Mouse (Mus musculus) heart, adult 2 months (tissue): Measurements from ENCODE around the gene Caly. TPM values are rescaled to one million over a fixed set of nuclear protein-coding genes. Genes with fewer than 3 reads are reported as not detected.

Source experiments
- DNase-seq, 2 experiments: peaks; one replicate each; pipeline ENCODE4 v3.0.0; 2021
- H3K27ac ChIP-seq: fragments of 200-600 bp; 2 replicates; pipeline ENCODE4 v1.8.1; 2022
- H3K27me3 ChIP-seq: fragments of 200-500 bp; 2 replicates; pipeline ENCODE4 v1.6.1; 2012; ENCODE audit warnings: mild to moderate bottlenecking, low read length, inconsistent platforms, mixed read lengths; ENCODE audit not compliant: control insufficient read depth, insufficient read depth
- H3K36me3 ChIP-seq: fragments of 200-500 bp; 2 replicates; pipeline ENCODE4 v1.6.1; 2012; ENCODE audit warnings: low read length, inconsistent platforms; ENCODE audit not compliant: control insufficient read depth, insufficient read depth
- H3K4me1 ChIP-seq: fragments of 200-500 bp; 2 replicates; pipeline ENCODE4 v1.6.1; 2011; ENCODE audit warnings: low read length; ENCODE audit not compliant: control insufficient read depth, insufficient read depth
- H3K4me3 ChIP-seq: fragments of 200-600 bp; 2 replicates; pipeline ENCODE4 v1.8.1; 2022
- H3K79me2 ChIP-seq: fragments of 200-500 bp; replicated peaks from 2 replicates; pipeline ENCODE4 v1.6.1; 2012; ENCODE audit warnings: mild to moderate bottlenecking, inconsistent platforms, low read length, moderate library complexity, mixed read lengths; ENCODE audit not compliant: control insufficient read depth, insufficient read depth
- H3K9ac ChIP-seq: fragments of 200-500 bp; 2 replicates; pipeline ENCODE4 v1.6.1; 2012; ENCODE audit warnings: low read depth, mild to moderate bottlenecking, control low read depth, inconsistent platforms, low read length, mixed read lengths
- CTCF ChIP-seq: fragments of 200-600 bp; IDR thresholded peaks from 2 replicates; pipeline ENCODE4 v1.8.1; 2022; ENCODE audit warnings: antibody characterized with exemption, mild to moderate bottlenecking, moderate library complexity
- EP300 ChIP-seq: fragments of 200-500 bp; IDR thresholded peaks from 2 replicates; pipeline ENCODE4 v1.6.1; 2011; ENCODE audit warnings: low read depth, low read length, control low read depth; ENCODE audit not compliant: insufficient read depth
- POLR2A ChIP-seq: fragments of 200-500 bp; IDR thresholded peaks from 2 replicates; pipeline ENCODE4 v1.6.1; 2011; ENCODE audit warnings: mild to moderate bottlenecking, low read depth, low read length, control low read depth; ENCODE audit not compliant: insufficient read depth
- WGBS: fragments of 180-500 bp; shearing (Covaris S2); methylation state at CpG from one replicate; pipeline ENCODE4 v1.1.7; 2018; 5-methylcytosine and 5-hydroxymethylcytosine counted together
- intact Hi-C: fragments of 180-260 bp; cut with DNase I; formaldehyde crosslinking; loops from one replicate; pipeline ENCODE4 v1.15.1; 2025
- polyA plus RNA-seq: library from polyadenylated mRNA; depleted of rRNA; stranded (reverse); fragments of >200 nt; gene quantifications from 2 replicates; pipeline ENCODE4 v1.2.3, GENCODE M21; 2012
- total RNA-seq, 2 experiments: library from RNA; stranded (reverse); gene quantifications; 2 replicates each; pipeline ENCODE4 v1.2.3; 2021

The Caly gene
- total and polyA plus RNA-seq, 3 experiments = 0.10 to 0.23 TPM; not detected in 1

DNA sequence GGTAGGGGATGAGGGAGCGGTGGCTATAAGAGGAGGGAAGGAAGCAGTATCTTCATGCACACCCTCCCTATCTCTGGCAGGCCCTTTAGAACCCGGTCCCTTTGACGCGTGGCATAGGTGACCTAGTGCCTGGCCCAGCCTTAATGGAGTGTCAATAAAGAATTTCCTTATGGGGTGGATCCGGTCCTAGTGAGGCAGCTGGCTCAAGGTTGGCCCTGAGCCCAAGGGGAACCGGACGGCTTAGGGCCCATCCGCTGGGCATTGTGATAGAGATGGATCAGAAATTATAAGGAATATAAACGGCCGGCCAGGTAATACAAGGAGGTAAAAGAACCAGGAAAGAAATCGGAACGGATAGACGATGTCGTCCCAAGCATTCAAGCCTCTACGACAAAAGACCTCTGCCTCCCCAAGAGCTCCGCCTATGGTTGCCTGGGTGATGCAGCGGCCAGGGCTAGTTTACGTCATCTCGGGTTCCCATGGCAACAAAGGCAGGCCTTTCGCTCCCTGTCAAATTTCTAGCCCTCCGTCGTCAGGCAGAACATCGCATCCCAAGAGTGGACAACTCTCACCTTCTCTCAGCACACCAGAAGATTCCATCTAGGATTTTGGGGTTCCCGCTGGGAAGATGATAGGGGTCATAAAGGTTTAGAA, 1.7 kb downstream of the Caly start:
- peaks cover 2% of the 10 kb centered on the region; the same call in 1 of the 2 replicates for H3K27me3 ChIP-seq
- intact Hi-C loops = no loop called here
- H3K4me3 ChIP-seq = no peak overlapping the region
- WGBS = 3% methylated on average over 24 of the region's 24 CpGs
- no peak overlapping the region for H3K27ac ChIP-seq
- H3K9ac ChIP-seq = no peak overlapping the region
- H3K4me1 ChIP-seq = no peaks in the 10 kb centered on the region
- no peaks in the 10 kb centered on the region for H3K79me2 ChIP-seq
- no peak for TF ChIP-seq POLR2A
- no peak for TF ChIP-seq EP300
- no peak for TF ChIP-seq CTCF
- no peaks in the 10 kb centered on the region for H3K36me3 ChIP-seq
- DNase-seq = peak; percentile 65 to 68

DNA sequence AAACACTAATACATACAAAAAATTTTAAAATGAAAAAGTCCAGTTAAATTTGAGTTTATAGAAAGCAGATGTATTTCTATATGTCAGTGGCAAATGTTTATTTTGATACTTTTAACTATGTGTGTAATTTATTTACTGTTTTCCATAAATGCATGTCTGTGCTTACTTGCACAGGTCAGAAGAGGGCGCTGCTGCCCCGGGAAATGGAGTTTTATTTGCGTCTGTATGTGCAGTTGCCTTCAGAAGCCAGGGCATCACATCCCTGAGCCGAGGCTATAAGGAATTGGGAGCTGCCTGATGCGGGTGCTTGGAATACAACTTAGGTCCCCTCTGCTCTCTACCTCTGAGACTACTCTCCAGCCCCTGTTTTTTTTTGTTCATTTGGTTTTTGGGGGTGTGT, 3.6 kb downstream of the Caly start:
- H3K79me2 ChIP-seq = no peaks in the 10 kb centered on the region
- peak; percentile 58 to 74 for DNase-seq
- peaks cover 2% of the 10 kb centered on the region; the same call in 1 of the 2 replicates for H3K27me3 ChIP-seq
- H3K9ac ChIP-seq = no peak overlapping the region
- H3K4me3 ChIP-seq = no peak overlapping the region
- no peak overlapping the region for H3K27ac ChIP-seq
- no peaks in the 10 kb centered on the region for H3K36me3 ChIP-seq
- intact Hi-C loops = loop anchor here (1.0 to 5.0 kb wide), 2 partner anchors 63 to 749 kb away; no protein-coding TSS in a partner anchor
- 7% methylated on average over 5 of the region's 5 CpGs for WGBS
- no peaks in the 10 kb centered on the region for H3K4me1 ChIP-seq
- TF ChIP-seq CTCF (peak; percentile 91), POLR2A (no peak), EP300 (peak; percentile 44; the same call in 1 of the 2 replicates)

DNA sequence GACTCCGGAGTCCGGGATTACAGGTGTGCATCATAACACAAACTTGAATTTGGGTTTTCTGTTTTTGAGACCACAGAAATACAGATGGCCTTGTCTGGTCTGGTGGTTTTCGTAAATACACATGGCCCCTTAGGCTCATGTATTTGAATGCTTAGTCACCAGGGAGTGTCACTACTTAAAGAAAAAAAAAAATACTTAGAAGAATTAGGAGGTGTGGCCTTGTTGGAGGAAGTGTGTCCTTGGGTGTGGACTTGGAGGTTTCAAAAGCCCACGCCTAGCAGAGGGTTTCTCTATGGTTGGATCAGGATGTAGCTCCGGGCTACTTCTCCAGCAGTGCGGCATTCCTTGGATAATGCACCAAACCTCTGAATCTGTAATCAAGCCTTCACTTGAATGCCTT, 4.7 kb downstream of the Caly start:
- TF ChIP-seq EP300 = no peak
- no peak for TF ChIP-seq POLR2A
- no peak for TF ChIP-seq CTCF
- H3K4me3 ChIP-seq = no peak overlapping the region
- peaks cover 2% of the 10 kb centered on the region; the same call in 1 of the 2 replicates for H3K27me3 ChIP-seq
- no peak for DNase-seq
- H3K4me1 ChIP-seq = no peaks in the 10 kb centered on the region
- H3K79me2 ChIP-seq = no peaks in the 10 kb centered on the region
- intact Hi-C loops = loop anchor here (1.0 to 5.0 kb wide), 2 partner anchors 64 to 750 kb away; no protein-coding TSS in a partner anchor
- 56% methylated on average over 6 of the region's 6 CpGs for WGBS
- no peak overlapping the region for H3K27ac ChIP-seq
- H3K9ac ChIP-seq = no peak overlapping the region
- no peaks in the 10 kb centered on the region for H3K36me3 ChIP-seq

DNA sequence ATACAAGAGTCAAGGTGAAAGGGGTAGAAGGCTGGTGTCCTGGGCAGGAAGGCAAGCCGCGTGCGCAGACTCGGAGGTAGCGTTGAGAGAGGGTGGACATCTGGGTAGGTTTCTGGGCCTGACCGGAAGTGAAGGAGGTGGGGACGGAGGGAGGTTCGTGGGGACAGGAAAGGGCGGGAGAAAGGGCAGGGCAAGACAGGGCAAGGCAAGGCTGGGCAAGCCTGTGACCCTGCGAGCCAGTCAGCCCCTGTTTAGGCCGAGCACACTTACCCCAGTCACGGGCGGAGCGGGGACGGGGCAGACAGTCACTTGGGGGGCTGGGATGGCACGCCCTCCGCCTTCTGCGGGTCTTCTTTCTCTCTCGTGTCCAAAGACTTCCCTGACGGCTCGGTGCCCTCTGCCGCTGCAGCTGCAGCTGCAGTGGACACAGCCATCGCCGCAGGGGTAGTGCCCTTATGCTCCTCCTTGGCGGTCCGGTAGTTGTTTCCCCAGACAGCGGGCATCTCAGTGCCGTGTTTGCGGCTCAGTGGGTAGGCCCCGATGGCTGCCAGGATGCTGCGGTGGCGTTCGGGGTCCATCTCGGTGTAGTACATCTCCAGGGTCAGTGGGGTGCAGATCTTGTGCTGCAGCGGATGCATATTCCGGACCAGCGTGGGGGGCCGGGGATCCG, 12.2 kb downstream of the Caly start:
- 27% methylated on average over 39 of the region's 39 CpGs for WGBS
- TF ChIP-seq POLR2A (peak; percentile 72), CTCF (no peak)
- Histone ChIP-seq H3K9ac (peak overlapping the region; percentile 47), H3K27ac (no peak overlapping the region), H3K79me2 (no peaks in the 10 kb centered on the region), H3K4me1 (no peaks in the 10 kb centered on the region), H3K27me3 (no peaks in the 10 kb centered on the region; the same call in 1 of the 2 replicates), H3K4me3 (peak overlapping the region; percentile 34), H3K36me3 (no peaks in the 10 kb centered on the region)
- peak; percentile 31 to 34 for DNase-seq
- intact Hi-C loops = no loop called here

DNA sequence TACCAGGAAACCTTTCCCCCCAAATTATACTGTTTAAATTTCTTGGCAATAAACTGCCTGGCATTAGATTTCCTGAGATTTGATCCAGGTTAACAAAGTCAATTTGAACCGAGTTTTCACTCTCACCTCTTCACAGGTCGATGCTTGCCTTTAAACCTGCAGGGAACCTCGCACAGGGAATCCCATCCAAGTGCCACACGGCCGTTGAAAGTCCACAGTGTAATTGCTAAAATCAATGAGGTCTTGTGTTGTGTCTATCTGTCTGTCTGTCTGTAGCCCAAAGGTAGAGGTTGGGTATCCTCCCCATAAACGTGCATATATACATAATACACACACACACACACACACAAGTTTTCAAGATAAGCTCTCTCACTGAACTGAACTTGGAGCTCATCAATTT, 15.0 kb downstream of the Caly start:
- Histone ChIP-seq H3K27ac (no peak overlapping the region), H3K79me2 (no peaks in the 10 kb centered on the region), H3K4me3 (no peak overlapping the region), H3K4me1 (no peaks in the 10 kb centered on the region), H3K9ac (no peak overlapping the region), H3K27me3 (no peaks in the 10 kb centered on the region; the same call in 1 of the 2 replicates), H3K36me3 (no peaks in the 10 kb centered on the region)
- no peak for DNase-seq
- intact Hi-C loops = no loop called here
- 57% methylated on average over 6 of the region's 6 CpGs for WGBS
- no peak for TF ChIP-seq POLR2A
- no peak for TF ChIP-seq CTCF
- no peak for TF ChIP-seq EP300

DNA sequence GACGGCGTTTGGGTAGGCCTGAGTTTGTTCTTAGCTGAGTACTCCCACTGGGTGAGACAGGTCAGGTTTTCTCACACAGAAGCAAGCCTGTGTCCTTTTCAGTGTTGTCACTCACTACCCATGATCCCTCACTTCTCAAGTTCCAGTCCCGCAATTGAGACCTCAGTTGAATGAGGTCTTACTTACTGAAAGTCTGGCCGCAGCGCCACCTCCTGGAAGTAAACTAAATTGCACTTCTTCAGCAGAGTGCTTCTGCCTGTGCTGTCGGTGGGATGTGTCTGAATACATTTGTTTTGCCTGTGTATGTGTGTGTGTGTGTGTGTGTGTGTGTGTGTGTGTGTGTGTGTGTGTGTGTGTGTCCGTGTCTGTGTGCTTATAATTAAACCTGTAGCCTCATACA, 19.3 kb downstream of the Caly start:
- intact Hi-C loops = loop anchor here (2.0 kb wide), 1 partner anchor 158 kb away; no protein-coding TSS in a partner anchor
- Histone ChIP-seq H3K4me1 (no peaks in the 10 kb centered on the region), H3K9ac (no peak overlapping the region), H3K27ac (no peak overlapping the region), H3K27me3 (peaks cover 17% of the 10 kb centered on the region), H3K4me3 (no peak overlapping the region), H3K36me3 (no peaks in the 10 kb centered on the region), H3K79me2 (no peaks in the 10 kb centered on the region)
- 20% methylated on average over 7 of the region's 7 CpGs for WGBS
- TF ChIP-seq CTCF = peak; percentile 76
- no peak for TF ChIP-seq EP300
- DNase-seq = peak; percentile 38 to 64
